Mouse (Mus musculus) layer of hippocampus, adult 2 months (tissue): ENCODE data around the gene Apc2. TPM values are rescaled to one million over a fixed set of nuclear protein-coding genes. Genes with fewer than 3 reads are reported as not detected.
A peak's percentile ranks its signal among the peaks of the same experiment; 100 is the strongest.

Experiments
- DNase-seq, 2 experiments: peaks; one replicate each; pipeline ENCODE4 v3.0.0; 2022; ENCODE audit warnings: low spot score in 2 of 2
- H3K27ac ChIP-seq: fragments of 200-600 bp; 2 replicates; pipeline ENCODE4 v1.8.1; 2022
- H3K4me3 ChIP-seq: fragments of 200-600 bp; 2 replicates; pipeline ENCODE4 v1.8.1; 2022; ENCODE audit warnings: mild to moderate bottlenecking
- CTCF ChIP-seq: fragments of 200-600 bp; conservative IDR thresholded peaks from 2 replicates; pipeline ENCODE4 v1.8.1; 2022; ENCODE audit warnings: antibody characterized with exemption, mild to moderate bottlenecking, moderate library complexity
- total RNA-seq, 2 experiments: library from RNA; stranded (reverse); gene quantifications; 2 replicates each; pipeline ENCODE4 v1.2.3; 2021

The Apc2 gene
- total RNA-seq, 2 experiments from 2014 or later: 98.3 to 110 TPM

DNA sequence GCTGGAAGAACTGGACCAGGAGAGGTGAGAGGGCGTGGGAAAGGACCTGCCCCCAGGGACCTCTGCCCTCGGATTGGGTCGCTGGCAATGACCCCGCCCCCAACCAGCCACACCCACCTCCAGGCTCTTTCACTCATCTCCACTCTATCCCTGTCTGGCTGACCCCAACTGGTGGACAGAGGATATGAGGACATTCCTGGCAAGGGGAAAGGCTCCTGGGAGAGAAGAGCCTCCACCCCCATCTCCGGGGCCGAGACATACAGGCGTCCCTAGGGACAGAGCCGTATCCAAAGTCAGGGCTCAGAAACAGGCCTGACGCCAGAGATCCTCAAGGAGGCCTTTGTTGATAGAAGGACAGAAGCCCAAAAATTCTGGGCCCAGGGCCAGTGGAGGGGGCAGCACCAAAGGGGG, 6.7 kb downstream of the Apc2 start:
- H3K4me3 ChIP-seq: no peak overlapping the region; the same call in 1 of the 2 replicates

DNA sequence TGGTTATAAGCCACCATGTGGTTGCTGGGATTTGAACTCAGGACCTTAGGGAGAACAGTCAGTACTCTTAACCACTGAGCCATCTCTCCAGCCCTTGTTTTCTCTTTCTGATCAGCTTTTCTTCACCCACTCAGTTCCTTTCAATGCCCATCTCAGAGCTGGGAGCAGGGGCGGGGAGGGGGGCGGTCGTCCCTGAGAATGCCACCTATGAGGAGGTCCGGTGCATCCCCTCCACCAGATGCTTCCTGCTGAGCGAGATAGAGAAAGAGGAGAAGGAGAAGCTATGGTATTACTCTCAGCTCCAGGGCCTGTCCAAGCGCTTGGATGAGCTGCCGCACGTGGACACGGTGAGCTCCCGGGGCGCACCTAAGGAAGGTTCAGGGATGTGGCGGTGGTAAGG, 8.7 kb downstream of the Apc2 start:
- Histone ChIP-seq H3K4me3 (no peak overlapping the region), H3K27ac (no peak overlapping the region)
- TF ChIP-seq CTCF: no peak
- no peak for DNase-seq

More for the DNA sequence above, 6.7 kb downstream of the Apc2 start:
- peak in 1 of 2 experiments; percentile 71 for DNase-seq
- peak overlapping the region; percentile 98 for H3K27ac ChIP-seq
- TF ChIP-seq CTCF: peak; percentile 16; the same call in 1 of the 2 replicates

DNA sequence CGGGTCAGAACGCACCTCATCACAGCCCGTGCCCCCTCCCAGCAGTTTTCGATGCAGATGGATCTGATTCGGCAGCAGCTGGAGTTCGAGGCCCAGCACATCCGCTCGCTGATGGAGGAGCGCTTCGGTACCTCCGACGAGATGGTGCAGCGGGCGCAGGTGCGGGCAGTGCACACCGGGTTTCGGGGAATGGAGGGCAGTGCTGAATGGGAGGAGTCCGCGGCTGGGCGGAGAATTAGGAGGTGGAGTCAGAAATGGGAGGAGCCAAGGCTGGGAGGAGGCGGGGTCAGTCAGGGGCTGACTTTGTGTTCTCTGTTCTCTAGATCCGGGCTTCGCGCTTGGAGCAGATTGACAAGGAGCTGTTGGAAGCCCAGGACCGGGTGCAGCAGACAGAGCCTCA, 9.1 kb downstream of the Apc2 start:
- DNase-seq: no peak
- TF ChIP-seq CTCF: no peak
- H3K4me3 ChIP-seq: no peak overlapping the region
- no peak overlapping the region for H3K27ac ChIP-seq

DNA sequence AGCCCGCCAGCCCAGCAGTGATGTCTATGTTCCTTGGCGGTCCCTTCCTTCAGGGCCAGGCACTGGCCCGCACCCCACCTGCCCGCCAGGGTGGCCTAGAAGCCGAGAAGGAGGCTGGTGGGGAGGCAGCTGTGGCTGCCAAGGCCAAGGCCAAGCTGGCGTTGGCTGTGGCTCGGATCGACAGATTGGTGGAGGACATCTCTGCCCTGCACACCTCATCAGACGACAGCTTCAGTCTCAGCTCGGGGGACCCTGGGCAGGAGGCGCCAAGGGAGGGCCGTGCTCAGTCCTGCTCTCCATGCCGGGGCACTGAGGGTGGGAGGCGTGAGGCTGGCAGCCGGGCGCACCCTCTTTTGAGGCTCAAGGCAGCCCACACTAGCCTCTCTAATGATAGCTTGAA, 15.8 kb downstream of the Apc2 start:
- no peak overlapping the region for H3K4me3 ChIP-seq
- no peak for DNase-seq
- H3K27ac ChIP-seq: no peak overlapping the region
- TF ChIP-seq CTCF: no peak

DNA sequence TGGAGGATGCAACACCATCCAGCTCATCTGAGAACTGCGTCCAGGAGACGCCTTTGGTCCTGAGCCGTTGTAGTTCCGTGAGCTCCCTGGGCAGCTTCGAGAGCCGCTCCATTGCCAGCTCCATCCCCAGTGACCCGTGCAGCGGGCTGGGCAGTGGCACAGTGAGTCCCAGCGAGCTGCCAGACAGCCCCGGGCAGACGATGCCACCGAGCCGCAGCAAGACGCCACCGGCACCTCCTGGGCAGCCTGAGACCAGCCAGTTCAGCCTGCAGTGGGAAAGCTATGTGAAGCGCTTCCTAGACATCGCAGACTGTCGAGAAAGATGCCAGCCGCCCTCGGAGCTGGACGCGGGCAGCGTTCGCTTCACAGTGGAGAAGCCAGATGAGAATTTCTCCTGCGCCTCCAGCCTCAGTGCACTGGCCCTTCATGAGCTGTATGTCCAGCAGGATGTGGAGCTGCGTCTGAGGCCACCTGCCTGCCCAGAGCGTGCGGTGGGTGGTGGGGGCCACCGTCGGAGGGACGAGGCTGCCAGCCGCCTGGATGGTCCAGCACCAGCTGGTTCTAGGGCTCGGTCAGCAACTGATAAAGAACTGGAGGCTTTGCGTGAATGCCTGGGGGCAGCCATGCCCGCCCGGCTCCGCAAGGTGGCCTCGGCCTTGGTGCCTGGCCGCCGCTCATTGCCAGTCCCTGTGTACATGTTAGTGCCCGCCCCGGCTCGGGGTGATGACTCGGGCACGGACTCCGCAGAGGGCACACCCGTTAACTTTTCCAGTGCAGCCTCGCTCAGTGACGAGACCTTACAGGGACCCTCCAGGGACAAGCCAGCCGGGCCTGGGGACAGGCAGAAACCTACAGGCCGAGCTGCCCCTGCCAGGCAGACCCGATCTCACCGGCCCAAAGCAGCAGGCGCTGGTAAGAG, 17.1 kb downstream of the Apc2 start:
- TF ChIP-seq CTCF: no peak
- Histone ChIP-seq H3K27ac (peak overlapping the region; percentile 46; the same call in 1 of the 2 replicates), H3K4me3 (no peak overlapping the region)
- no peak for DNase-seq

DNA sequence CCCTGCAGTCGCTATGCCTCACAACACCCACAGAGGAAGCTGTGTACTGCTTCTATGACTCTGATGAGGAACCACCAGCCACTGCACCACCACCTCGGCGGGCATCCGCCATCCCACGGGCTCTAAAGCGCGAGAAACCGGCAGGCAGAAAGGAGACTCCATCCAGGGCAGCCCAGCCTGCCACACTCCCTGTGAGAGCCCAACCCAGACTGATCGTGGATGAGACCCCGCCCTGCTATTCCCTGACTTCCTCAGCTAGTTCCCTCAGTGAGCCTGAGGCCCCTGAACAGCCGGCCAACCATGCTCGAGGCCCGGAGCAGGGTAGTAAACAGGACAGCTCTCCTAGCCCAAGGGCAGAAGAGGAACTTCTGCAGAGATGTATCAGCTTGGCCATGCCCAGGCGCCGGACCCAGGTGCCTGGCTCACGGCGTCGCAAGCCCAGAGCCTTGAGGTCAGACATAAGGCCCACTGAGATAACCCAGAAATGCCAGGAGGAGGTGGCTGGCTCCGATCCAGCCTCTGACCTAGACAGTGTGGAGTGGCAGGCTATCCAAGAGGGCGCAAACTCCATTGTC, 17.9 kb downstream of the Apc2 start:
- H3K4me3 ChIP-seq: no peak overlapping the region
- H3K27ac ChIP-seq: peak overlapping the region; percentile 46; the same call in 1 of the 2 replicates
- no peak for DNase-seq
- TF ChIP-seq CTCF: no peak

DNA sequence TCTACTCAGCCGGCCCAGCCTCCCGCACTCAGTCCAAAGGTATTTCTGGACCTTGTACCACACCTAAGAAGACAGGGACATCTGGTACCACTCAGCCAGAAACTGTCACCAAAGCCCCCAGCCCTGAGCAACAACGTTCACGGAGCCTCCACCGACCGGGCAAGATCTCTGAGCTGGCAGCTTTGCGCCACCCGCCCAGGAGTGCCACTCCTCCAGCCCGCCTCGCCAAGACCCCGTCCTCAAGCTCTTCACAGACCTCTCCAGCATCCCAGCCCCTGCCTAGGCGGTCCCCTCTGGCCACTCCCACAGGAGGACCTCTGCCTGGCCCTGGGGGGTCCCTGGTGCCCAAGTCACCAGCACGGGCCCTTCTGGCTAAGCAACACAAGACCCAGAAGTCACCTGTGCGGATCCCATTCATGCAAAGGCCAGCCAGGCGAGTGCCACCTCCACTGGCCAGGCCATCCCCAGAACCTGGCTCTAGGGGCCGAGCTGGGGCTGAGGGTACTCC, 18.8 kb downstream of the Apc2 start:
- no peak for DNase-seq
- Histone ChIP-seq H3K4me3 (no peak overlapping the region), H3K27ac (no peak overlapping the region; the same call in 1 of the 2 replicates)
- no peak for TF ChIP-seq CTCF

DNA sequence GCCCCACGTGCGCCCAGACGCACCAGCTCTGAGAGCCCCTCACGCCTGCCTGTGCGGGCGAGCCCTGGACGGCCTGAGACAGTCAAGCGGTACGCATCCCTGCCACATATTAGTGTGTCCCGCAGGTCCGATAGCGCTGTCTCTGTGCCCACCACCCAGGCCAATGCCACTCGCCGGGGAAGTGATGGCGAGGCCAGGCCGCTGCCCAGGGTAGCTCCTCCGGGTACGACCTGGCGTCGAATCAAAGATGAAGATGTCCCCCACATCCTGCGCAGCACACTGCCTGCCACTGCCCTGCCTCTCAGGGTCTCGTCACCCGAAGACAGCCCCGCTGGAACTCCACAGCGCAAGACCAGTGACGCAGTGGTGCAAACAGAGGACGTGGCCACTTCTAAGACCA, 19.5 kb downstream of the Apc2 start:
- no peak overlapping the region for H3K4me3 ChIP-seq
- TF ChIP-seq CTCF: no peak
- DNase-seq: no peak
- 0 out of 2 replicates have a peak overlapping the region, but pooled peaks have one; percentile 56 for H3K27ac ChIP-seq

DNA sequence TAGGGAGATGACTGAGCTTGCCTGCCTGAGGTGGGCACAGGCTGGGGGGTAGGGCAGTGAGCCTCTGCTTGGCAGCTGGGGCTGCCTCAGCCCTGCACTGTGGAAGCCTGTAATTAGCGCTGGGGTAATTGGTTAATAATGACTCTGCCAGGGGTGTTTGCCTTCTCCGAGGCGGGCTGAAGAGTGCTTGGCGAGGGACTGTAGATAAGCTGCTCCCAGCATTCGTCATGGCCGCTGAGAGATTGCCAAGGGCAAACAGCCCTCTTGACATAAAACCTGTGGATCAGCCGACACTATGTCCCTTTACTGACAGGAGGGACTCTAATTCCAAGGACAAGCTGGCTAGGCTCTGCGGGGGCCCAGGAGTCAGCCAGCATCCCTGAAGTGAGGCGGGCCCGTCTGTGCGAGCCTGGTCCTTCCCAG, 20.6 kb downstream of the Apc2 start:
- DNase-seq: no peak
- peak overlapping the region; percentile 56; the same call in 1 of the 2 replicates for H3K27ac ChIP-seq
- H3K4me3 ChIP-seq: no peak overlapping the region
- no peak for TF ChIP-seq CTCF

DNA sequence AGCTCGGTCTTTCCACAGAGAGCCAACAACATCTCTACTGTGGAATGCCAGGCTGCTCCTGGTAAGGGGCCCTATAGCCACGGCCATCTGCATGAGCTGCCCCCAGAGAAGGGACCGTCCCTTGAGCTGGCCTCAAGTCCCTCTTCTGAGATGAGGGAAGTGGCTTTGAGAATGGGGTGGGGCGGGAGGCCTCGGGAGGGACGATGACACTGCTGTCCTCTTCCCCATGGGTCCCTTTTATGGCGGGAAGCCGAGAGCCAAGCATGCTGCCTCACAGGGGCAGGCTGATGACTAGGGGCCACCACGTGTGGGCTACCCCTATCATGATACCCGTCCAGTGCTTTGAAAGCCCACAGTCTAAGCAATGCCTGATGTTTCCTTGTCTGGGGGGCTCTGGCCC, 21.2 kb downstream of the Apc2 start:
- DNase-seq: no peak
- TF ChIP-seq CTCF: no peak
- Histone ChIP-seq H3K4me3 (no peak overlapping the region), H3K27ac (peak overlapping the region; percentile 56; the same call in 1 of the 2 replicates)

DNA sequence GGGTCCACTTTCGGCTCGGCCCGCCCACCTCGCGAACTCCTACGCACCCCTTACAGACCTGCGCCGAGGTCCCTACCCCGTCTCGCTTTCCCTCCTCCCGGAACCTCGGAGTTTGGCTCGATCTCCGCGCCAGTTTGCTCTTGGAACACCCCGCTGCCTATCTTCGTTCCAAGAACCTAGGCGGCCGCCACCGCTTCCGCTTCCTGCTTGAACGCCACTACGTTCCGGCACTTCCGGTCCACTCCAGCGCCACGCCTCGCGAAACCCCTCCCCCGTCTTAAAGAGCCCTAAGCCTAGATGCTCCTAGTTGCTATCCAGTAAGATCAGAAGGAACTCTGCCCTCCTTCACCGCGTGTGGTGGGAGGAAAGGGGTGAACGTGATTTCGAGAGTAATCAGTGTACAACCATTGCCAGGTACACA, 24.6 kb downstream of the Apc2 start, which contains the start of gene 2310011J03Rik:
Gene 2310011J03Rik (minus strand): TSS at position 198 of the 421 bp plus-strand sequence.
- Histone ChIP-seq H3K27ac (peak within 1 kb of the TSS; percentile 90), H3K4me3 (peak within 1 kb of the TSS; percentile 88)
- no peak for TF ChIP-seq CTCF
- peak; percentile 91 to 93 for DNase-seq

DNA sequence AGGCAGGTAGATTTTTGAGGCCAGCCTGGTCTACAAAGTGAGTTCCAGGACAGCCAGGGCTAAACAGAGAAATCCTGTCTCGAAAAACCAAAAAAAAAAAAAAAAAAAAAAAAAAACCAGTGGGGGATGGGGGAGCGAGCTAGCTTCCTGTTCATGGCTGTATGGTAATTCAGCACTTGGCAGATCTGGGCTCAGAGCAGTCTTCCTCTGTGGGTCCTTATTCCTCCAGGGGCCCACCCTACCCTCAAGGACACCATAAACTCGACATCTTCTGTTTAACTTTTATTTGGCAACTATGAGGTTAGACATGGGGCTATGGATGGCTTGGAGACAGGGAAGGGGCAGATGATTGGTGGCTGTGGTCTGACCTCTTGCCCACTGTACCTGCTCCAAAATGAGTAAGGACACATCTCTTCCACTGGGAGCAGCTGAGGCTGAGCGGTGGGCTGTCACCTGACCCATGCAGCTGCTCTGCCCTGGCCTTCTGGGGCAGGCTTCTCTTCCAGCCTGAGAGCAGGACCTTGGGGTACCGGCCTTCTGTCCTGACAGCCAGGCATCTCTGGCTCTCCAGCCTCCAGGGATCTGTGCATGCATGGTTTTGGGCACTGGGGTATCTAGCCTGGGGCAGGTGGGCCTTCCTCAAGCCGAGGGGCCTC, 25.4 kb downstream of the Apc2 start:
- TF ChIP-seq CTCF: no peak
- Histone ChIP-seq H3K27ac (no peak overlapping the region), H3K4me3 (no peak overlapping the region)
- DNase-seq: no peak
